Mouse (Mus musculus): ENCODE results near the gene Tsr3.

Gene Tsr3

DNA sequence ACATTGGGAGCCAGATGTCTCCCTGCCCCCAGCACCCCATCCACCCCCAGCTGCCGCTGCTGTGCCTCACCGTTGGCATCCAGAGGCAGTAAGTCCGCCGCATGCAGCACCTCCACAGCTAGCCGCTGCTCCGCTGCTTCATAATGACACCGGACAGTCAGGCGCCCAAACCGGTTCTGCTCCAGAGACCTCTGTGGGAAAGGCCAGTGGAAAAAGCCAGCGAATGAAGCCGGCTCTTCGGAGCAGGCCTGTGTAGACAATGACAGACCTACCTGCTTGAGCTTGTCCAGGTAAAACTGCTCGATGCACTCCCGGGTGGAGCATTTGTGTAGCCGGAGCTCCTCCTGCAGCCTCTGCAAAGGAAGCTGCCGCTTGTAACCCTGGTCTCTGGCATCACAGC, 4.3 kb downstream of the Tsr3 start:
- no peak for DNase-seq

DNA sequence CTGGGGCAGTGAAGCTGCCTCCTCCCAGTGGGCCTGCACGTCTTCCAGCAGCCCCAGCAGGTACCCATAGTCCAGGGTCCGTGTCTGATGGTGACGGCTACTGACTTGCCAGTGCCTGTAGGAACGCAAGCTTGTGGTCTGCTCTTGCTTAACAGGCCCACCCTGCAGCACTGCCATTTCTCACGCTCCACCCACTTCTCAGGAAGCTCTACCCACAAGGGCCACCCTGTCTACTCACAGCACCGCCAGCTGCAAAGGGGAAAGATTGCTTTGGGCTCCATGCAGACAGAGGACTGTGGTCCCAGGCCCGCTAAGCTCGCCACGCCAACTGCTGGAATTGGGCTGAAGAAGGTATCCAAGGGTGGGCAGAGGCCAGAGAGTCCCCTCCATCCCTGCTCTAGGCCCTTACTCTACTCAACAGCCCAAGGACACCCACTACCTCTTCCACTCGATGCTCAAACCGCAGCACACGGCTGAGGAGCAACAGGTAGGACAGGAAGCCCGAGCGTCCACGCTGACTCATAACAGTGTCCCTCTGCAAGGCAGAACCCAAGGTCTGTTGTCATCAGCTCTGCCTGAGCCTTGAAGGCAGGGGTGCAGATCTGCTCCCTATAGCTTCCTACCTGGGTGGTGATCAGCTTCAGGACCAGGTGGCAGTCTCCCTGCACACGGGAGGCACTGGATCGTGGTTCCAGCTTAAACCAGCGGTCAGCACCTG, 8.2 kb downstream of the Tsr3 start:
- no peak for DNase-seq

DNA sequence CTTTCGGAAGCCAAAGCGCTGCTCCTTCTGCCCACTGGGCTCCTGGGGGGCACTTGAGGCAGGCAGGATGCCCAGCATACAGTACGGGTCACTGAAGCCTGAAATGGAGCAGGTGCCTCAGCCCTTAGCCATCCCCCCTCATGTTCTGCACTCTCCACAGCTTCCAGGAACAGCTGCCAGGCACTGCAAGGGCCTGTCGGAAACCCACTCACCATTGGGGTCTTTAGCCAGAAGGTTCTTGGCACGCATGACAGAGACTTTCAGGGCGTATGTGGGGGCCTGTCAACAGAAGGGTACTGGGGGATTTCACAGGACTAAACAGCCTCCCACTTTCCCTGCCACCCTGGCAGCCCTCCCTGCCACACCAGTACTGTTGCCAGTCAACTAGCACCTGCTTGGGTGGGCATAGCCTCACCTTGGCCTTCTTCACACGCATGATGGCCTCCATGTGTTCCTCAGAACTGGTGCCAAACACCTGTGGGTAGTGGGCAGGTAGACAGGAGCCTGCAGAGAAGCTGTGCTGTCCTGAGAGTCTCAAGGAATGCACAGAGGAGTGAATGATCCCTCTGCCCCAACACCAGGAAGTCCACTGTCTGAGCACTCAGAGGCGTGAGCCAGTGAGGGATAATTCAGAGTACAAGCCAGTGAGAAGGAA, 10.3 kb downstream of the Tsr3 start:
- no peak for DNase-seq

DNA sequence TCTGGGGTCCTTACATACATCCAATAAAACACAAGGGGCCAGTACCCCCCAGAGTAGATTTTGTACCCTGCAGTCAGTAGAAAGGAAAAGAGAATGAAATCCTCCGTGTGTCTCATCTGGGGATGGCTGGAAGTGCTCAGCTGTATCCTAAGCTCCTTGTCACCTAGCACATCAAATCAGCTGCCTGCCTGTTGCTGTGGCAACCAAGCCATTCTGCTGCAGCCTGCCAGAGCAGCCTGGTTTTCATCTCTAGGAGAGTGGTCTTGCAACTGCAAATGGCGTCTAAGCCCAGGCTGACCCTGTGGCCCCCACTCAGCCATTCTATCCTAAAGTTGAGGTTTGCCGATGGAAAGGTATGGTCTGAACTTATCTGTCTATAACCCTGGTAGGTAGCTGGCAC, 12.7 kb downstream of the Tsr3 start:
- no peak for DNase-seq

DNA sequence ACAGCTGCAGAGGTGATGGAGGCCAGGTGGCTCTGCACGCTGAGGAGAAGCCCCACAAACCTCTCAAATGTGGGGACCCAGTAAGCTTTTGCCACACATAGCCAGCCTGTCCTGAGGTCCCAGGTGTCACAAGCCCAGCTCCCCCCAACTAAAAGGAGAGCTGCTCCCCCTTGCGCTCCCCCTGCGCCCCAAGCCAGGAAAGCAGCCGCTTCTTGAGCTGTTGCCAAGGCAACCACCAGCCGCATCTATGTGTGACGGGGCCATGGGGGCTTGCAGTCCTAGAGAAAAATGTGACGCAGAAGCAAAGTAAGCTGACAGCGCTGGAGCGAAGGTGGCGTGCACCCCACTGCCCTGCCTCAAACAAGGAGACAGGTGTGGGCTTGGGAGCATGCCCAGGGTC, 13.8 kb downstream of the Tsr3 start:
- peak; percentile 39 for DNase-seq

DNA sequence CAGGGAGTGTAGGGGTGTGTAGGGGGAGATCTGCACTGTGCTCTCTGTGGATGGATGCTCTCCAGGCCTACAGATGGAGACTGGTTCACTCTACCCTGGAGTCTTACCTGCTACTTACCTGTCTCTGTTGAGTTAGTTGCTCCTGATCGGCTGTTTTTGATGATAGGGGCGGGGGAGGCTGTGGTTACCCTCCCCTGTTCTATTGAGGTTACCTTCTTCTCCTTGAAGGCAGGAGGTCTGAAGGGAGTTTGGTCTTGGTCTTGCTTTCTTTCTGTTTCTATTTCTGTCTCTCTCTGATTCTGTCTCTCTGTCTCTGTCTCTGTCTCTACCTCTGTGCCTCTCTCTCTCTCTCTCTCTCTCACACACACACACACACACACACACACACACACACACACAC, 15.1 kb downstream of the Tsr3 start:
- DNase-seq: no peak

DNA sequence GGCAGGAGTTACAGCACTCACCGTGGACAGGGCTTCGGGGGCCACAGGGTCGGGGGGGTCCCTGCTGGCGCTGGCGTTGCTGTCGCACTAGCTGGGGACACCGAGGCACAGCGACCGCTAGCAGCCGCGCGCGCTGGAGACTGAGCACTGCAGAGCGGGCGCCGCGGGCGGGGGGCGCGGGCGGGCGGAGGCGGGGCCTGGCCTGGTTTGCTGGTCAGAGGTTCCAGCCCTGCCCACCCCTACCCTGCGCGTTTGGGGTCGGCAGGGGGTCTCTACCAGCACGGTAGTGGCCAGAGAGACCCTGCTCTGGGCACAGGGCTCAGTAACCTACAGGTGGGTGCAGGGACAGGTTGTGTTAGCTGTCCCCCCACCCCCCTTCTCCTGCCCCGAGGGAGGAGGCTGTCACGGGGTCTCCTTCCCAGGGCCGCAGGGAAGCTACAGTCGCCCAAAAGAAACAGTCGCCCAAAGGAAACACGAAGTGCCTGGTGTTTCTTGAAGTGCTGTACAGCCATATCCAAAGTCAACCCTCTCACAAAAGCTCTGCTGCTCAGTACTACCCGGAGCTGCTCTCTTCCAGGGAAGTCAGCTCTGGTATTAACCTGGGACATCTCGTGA, 16.3 kb downstream of the Tsr3 start, which contains the start of gene Baiap3:
TSS of gene Baiap3 (minus strand) at position 225 of the 615 bp plus-strand sequence.
- DNase-seq: no peak

DNA sequence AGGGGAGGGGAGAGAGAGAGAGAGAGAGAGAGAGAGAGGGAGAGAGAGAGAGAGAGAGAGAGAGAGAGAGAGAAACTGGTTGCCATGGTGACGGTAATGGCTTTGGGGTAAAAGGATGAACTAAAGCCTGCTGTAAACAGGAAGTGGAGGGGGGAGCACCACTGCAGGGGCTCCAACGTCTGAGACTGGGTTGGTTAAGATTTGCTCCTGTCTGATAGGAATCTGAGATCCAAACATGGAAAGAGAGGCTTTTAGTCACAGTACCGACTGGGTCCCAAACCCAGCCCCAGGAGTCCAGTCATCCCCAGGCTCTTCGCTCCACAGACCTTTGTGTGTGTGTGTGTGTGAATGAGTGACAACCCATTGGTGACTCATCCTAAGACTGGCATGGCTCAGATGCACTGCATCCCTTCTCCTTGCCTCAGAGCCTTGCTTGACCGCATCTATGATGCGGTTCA, 17.9 kb downstream of the Tsr3 start:
- no peak for DNase-seq

DNA sequence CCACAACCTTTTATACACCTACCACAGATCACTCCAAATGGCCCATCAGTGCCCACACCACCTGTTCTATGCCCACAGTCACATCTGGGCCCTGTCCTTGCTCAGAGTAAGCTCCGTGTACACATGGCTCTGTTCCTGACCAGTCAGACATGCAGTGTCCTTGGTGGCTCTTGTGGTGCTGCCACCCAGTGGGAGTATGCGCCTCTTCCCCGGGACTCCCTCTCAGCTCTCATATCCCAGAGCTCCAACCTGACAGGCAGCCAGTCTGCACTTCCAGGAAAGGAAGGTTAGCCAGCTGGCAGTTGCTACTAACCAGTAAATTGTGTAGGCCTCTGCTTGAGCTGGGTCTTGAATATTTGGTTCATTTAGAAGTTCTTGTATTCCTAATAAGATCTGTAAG, 24.5 kb downstream of the Tsr3 start:
- DNase-seq: no peak

DNA sequence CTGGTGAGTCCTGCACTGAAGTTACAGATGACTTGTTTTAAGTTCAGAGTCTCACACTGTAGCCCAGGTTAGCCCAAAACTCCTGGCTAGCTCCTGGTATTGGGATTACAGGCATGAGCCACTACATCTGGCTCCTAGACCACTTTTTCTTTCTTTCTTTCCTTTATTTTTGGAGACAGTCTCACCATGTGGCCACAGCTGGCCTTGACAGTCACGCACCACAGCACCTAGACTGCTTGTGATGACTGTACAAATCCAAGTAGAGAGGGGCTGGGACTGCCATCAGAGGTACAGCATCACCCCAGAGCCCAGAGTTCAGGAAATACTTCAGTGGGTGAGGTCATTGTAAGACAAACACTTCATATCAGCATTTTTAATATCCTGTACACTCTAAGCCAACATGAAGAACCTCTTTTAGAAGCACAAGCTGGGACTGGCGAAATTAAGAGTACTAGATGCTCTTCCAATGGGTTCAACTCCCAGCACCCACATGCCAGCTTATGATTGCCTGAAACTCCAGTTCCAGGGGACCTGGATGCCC, 30.9 kb downstream of the Tsr3 start:
- DNase-seq: no peak

DNA sequence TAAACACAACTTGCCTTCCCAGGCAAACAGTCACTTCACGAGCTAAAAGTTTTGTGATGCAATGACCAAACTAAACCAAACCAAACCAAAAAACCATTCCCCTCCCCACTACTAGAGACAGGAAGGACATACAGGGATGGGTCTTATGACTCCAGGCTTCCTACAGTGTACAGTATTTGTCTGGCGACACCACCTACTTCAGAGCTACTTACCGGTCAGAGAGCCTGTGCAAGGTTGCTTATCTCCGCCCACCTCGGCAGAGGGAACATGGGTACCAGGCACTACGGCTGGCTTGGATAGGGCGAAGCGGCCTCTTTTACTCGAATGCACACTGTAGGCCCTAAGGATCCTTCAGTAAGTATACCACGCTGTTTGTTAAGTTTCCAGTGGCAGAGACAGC, 32.4 kb downstream of the Tsr3 start:
- DNase-seq: no peak

DNA sequence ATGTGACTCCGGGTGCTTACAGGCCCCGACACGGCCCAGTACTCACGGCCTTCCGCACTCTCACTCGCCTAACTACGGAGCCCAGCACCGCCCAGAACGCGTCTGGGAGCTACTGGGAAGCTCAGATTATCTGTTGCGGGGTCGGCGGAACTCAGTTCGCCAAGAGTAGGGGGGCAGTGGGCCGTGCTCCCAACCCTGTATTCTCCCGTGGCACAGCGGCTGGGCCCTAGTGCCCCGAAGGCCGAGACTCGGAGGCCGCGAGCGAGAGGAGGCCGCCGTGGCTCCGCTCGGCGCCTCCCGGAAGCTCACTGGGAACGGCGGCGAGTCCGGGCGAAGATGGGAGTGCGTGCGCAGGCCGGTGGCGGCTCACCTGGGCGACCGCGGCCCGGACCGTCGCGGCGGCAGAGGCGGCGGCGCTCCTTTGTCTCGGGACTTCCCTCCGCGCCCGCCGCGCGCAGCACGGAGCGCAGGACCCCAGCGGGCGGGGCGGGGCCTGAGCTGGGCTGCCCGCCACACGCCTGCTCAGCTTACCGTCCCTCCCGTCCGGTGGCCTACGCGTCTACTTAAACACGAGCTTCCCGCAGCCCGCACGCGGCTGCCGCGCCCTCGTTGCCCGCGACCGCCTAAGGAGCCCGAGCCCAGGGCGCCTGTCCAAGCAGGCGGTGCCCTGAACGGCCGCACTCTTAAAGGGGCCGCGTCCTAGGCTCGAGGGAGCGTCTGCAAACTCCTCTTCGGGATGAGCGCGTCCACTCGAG, 33.2 kb downstream of the Tsr3 start:
- peak; percentile 93 for DNase-seq

DNA sequence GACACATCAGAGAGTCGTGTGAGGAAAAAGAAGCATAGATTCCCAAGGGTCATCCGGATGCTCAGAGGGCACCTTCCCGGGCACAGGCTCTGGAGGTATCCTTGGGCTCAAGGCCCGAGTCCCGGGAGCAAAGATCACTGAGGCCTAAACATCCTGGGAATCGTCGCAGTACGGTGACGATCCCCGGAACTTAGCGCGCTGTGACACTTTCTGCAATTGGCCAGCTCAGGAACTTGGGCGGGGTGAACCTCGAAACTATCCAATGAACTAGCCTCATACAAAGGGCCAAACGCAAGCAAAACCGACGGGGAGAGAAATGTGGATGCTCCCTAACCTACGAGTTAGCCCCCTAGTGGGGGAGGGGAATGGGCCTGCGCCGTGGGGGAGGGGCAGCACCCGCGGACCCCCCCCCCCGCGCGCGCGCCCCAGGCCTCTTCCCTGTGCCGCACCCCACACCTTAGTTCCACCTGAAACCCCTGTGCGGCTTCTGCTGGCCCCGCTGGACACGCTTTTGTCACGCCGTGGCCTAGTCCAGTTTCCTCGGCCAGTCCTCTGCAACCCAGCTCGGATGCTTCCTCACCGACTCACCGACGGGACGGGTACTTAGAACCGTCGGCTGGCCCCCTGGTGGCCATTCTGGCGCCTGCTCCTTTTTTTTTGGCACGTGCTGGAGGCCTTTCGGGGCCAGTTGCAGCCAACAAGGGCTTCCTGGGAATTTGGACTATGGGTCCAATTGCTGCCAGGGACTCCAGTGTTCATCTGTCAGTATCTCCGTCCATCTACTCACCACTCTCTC, 33.9 kb downstream of the Tsr3 start:
- DNase-seq: peak; percentile 94

DNA sequence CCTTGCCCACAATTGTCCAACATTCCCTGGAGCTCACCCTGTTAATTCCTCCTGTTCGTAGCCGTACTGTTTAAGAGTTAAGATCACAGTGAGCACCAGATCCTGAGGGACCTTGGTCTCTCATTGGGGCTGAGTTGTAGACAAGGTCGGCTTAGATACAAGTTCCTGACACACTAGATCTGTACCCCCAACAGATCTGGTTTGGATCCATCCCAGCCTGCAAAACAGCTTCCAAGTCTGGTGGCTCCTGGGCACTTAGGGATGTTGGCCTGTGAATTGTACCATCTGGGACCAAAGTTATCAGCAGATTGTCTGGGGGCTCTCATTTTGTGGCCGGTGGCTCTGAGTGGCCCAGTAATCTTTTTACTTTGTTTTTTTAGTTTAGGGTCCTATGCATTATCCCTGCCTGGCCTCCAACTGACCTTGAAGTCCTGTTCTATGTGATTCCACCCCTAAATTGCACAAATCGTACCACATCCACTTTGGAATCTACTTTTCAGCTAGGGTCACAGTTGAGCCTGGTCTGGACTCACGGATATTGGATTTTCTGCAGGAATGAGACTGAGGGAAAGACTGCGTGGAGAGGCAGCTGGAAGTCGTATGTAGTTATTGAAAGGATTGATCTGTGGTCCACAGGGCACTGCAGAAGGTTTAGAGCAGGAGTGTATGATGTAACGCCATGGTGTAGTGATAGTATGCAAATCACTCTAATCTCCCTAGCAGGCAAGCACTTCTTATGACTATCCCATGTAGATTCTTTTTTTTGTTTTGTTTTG, 34.8 kb downstream of the Tsr3 start, which contains the start of gene Ube2i:
TSS of gene Ube2i (minus strand) at position 52 of the 776 bp plus-strand sequence.
- DNase-seq: no peak

DNA sequence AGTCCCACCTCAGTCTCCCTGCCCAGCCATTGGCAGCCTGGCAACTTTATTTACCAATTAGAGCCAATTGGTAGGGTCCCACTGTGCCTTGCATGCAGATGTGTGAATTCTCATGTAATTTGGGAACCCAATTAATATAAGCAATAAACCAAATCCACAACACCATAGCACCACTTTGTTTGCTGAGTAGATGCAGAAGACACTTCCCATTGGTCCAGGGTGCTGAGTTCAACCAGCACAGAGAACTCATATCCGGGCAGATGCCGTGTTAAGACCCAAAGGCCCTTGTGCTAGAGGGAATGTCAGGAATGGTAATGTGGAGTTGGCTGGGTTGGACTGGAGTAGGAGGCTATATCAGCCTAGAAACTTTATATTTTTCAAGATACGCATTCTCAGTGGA, 35.9 kb downstream of the Tsr3 start:
- DNase-seq: no peak

DNA sequence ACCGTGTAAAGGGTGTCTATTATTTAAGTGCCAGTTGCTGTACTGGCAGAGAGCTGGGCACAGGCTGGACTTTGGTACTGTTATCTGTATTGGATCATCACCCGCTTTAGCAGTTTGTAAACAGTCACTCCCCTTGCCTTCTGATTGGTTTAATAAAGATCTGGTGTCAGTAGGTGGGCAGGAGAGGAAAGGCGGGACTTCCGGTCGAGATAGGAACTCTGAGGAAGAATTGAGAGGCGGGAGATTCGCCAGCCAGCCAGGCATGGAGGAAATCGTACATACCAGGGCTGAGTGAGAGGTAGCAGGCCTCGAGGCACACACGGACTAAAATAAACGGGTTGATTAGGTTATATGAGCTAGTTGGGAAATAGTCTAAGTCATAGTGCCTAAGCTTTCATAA, 42.2 kb downstream of the Tsr3 start:
- no peak for DNase-seq

DNA sequence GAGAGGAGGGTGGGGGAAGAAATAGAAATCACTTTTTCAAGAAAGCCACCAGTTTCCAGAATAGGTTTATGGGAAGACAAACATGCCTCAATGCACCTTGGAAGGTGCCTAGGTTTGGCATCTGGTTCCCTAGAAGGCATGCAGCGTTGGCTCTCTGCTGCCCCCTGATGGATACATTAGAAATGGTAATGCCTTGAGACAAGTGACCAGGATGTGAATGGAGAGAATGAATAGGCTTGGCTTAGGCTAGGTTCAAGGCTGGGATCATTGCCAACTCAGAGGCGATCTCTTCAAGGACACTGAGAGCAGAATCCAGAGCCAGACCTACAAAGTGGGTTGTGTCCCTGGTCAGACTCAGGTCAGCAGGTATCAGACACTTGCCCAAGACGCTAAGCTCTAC, 45.1 kb downstream of the Tsr3 start:
- DNase-seq: peak; percentile 20

DNA sequence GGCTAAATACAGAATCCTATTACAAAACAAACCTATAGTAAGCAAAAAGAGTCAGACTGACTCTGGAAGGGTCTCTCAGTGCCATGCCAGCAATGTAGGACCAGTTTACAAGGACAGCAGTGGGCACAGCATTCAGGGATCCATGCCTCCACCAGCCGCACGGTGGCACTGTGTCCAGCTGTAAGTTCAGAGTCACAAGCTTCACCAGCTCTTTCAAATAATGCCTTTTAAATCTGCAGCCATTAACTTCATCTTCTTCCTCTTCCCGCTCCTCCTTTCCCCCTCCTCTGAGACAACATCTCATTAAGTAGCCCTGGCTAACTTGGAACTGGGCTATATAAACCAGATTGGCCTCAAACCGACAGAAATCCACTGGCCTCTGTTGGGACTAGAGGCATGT, 48.9 kb downstream of the Tsr3 start:
- peak; percentile 44 for DNase-seq

DNA sequence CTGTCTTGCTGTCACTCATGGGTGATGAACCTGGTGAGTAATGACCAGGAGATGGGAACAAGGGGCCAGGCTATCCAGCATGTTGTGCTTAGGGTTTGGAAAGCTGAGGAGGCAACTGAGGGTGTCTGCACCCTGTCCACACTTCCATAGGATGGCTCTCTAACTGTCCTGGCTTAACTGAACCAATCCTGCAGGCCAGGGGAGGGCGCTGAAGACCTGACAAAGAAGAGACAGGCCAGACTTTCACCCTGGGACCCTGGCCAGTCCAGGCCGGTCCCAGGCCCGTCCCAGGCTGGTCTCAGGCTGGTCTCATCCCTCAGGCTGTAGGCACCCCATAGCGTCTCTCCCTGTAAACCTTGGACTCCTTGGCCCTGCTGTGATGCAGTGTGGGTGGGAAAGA, 50.4 kb downstream of the Tsr3 start:
- no peak for DNase-seq

All from right cerebral cortex, postnatal 25 days (tissue).